In the genomic region with DNA sequence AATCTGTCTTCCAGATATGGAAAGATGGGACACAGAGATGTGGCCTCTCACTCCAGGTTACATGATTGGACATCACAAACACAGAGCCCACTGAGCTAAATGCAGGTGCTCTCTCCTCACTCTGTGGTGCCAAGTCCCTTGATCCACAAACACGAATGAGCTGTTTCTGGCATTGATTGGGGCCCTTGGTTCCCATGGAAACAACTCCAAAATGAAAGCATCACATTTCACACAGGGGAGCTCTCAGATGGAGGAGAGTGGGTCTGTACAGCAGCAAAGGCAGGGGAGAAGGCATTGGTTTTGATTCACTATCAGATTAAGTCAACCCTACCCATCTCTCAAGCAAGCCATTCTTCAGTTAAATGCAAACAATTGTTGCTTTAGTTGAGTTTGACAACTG, we compare ENCODE assay signal across 29 mouse cellular contexts. TPM values are rescaled to one million over a fixed set of nuclear protein-coding genes. Genes with fewer than 3 reads are reported as not detected.
DNase-seq lines count a peak whose midpoint lies in the region; ATAC-seq and TF ChIP-seq lines count a peak whose summit lies in the region.
"Had no signal": no experiment of that assay in that cellular context is flagged by ENCODE, and none has a peak within 500 bp of the region (broad histone marks: within the 10 kb centered on the region; RNA-seq: fewer than 3 reads in every experiment).

No protein-coding gene starts in this region.

- no peak overlapping the region for H3K4me3 ChIP-seq in hindbrain, postnatal 0 days (ENCODE audit: low read length)
- H3K4me3 ChIP-seq in hindbrain, embryonic 11.5 days (ENCODE audit: low read depth, low read length): no peak overlapping the region
- no peak overlapping the region for H3K4me3 ChIP-seq in midbrain, postnatal 0 days (ENCODE audit: low read depth, low read length)
- H3K4me3 ChIP-seq: left cerebral cortex, adult 2 months had no signal

- TF ChIP-seq CTCF in hindbrain, postnatal 0 days (IDR thresholded peaks at IDR 0.05; ENCODE audit: low read depth): no peak
- no peak for TF ChIP-seq CTCF in midbrain, postnatal 0 days (IDR thresholded peaks at IDR 0.05)

- no peaks in the 10 kb centered on the region for H3K27me3 ChIP-seq in hindbrain, postnatal 0 days (ENCODE audit: insufficient read depth, low read length)
- H3K27me3 ChIP-seq in hindbrain, embryonic 11.5 days (ENCODE audit: control insufficient read depth, insufficient read depth, low read length): no peaks in the 10 kb centered on the region
- H3K27me3 ChIP-seq in midbrain, postnatal 0 days (ENCODE audit: insufficient read depth, low read length): no peaks in the 10 kb centered on the region

- ATAC-seq in hindbrain, postnatal 0 days: peak; percentile 43; the same call in 1 of the 2 replicates
- ATAC-seq in hindbrain, embryonic 11.5 days (ENCODE audit: low FRiP score): no peak
- 0 out of 2 replicates have a peak, but pooled peaks have one; percentile 38 for ATAC-seq in midbrain, postnatal 0 days (ENCODE audit: low FRiP score)
- ATAC-seq: activated CD4-positive, CD25-positive, alpha-beta regulatory T cell, adult 4 months had no signal

- H3K9me3 ChIP-seq in hindbrain, postnatal 0 days (ENCODE audit: low read length): no peaks in the 10 kb centered on the region
- H3K9me3 ChIP-seq in hindbrain, embryonic 11.5 days (ENCODE audit: control insufficient read depth, low read length): no peaks in the 10 kb centered on the region
- no peaks in the 10 kb centered on the region for H3K9me3 ChIP-seq in midbrain, postnatal 0 days (ENCODE audit: low read length)

- 0% methylated on average over 1 of the region's 1 CpGs for WGBS in hindbrain, postnatal 0 days
- WGBS in hindbrain, embryonic 11.5 days: 10% methylated on average over 1 of the region's 1 CpGs
- WGBS in midbrain, postnatal 0 days: 0% methylated on average over 1 of the region's 1 CpGs

- H3K4me2 ChIP-seq in hindbrain, postnatal 0 days (ENCODE audit: low read depth, low read length): no peak overlapping the region
- H3K4me2 ChIP-seq in hindbrain, embryonic 11.5 days (replicated peaks; ENCODE audit: low read depth, low read length): no peak overlapping the region
- H3K4me2 ChIP-seq in midbrain, postnatal 0 days (ENCODE audit: low read depth, low read length, poor library complexity, severe bottlenecking): no peak overlapping the region
- H3K4me2 ChIP-seq: heart, embryonic 11.5 days had no signal

- DNase-seq in embryo, embryonic 10.5 days (ENCODE audit: low spot score): peak; percentile 40
- no peak for DNase-seq in embryo, embryonic 9.5 days (ENCODE audit: extremely low spot score)
- DNase-seq in hindbrain, postnatal 0 days (ENCODE audit: low spot score): peak; percentile 56
- DNase-seq in hindbrain, embryonic 11.5 days (ENCODE audit: low spot score): no peak
- DNase-seq in right cerebral cortex, postnatal 10 days (ENCODE audit: low spot score in 2 of 2): peak; percentile 29 to 32
- DNase-seq in right cerebral cortex, postnatal 4 days: no peak
- DNase-seq in midbrain, postnatal 0 days (ENCODE audit: low spot score): peak; percentile 39
- no peak for DNase-seq in spleen, adult 18-20 months
- DNase-seq: adrenal gland, adult 8-10 months; cerebellum, adult 9-11 months; kidney, adult 18-20 months; kidney, postnatal 4 days; left cerebral cortex, postnatal 4 days; thymus, adult 18-20 months; thymus, postnatal 36 days had no signal

- H3K9ac ChIP-seq in hindbrain, postnatal 0 days (replicated peaks; ENCODE audit: low read length): no peak overlapping the region
- no peak overlapping the region for H3K9ac ChIP-seq in hindbrain, embryonic 11.5 days (ENCODE audit: low read depth, low read length)
- H3K9ac ChIP-seq in midbrain, postnatal 0 days (replicated peaks; ENCODE audit: low read length, poor library complexity, severe bottlenecking): no peak overlapping the region

- H3K36me3 ChIP-seq in hindbrain, postnatal 0 days (ENCODE audit: insufficient read depth, low read length): no peaks in the 10 kb centered on the region
- no peaks in the 10 kb centered on the region for H3K36me3 ChIP-seq in hindbrain, embryonic 11.5 days (ENCODE audit: control insufficient read depth, insufficient read depth, low read length)
- no peaks in the 10 kb centered on the region for H3K36me3 ChIP-seq in midbrain, postnatal 0 days (ENCODE audit: insufficient read depth, low read length)

- no peak overlapping the region for H3K27ac ChIP-seq in hindbrain, postnatal 0 days
- H3K27ac ChIP-seq in hindbrain, embryonic 11.5 days (ENCODE audit: low read depth, low read length): no peak overlapping the region
- H3K27ac ChIP-seq in midbrain, postnatal 0 days (ENCODE audit: low read depth, low read length): no peak overlapping the region
- H3K27ac ChIP-seq: left cerebral cortex, adult 2 months; macrophage had no signal

- H3K4me1 ChIP-seq in hindbrain, postnatal 0 days (ENCODE audit: insufficient read depth, low read length): 0 out of 2 replicates have a peak, but pooled peaks cover 3% of the 10 kb centered on the region
- no peaks in the 10 kb centered on the region for H3K4me1 ChIP-seq in hindbrain, embryonic 11.5 days (replicated peaks; ENCODE audit: control insufficient read depth, insufficient read depth, low read length)
- H3K4me1 ChIP-seq in midbrain, postnatal 0 days (ENCODE audit: insufficient read depth, low read length): peaks cover 6% of the 10 kb centered on the region; the same call in 1 of the 2 replicates

RNA-seq across cellular contexts. Expression of a gene that starts 51.3 kb away (rescaled TPM):
- total RNA-seq in hindbrain, postnatal 0 days (2014; rRNA removed): 24.9 and 28.7 TPM in 2 replicates
- 31.7 and 35.5 TPM in 2 replicates for polyA plus RNA-seq in hindbrain, postnatal 0 days (2015; fragmentation: Nextera tagmentation; extraction: Ambion mirVana)
- 44.6 and 46.3 TPM in 2 replicates for polyA plus RNA-seq in hindbrain, embryonic 11.5 days (2014; fragmentation: Nextera tagmentation; extraction: Ambion mirVana)
- total RNA-seq in midbrain, postnatal 0 days (2014; rRNA removed): 22.5 and 30.7 TPM in 2 replicates
- polyA plus RNA-seq in midbrain, postnatal 0 days (2015; fragmentation: Nextera tagmentation; extraction: Ambion mirVana): 24.2 and 29.3 TPM in 2 replicates
- total RNA-seq: common myeloid progenitor, adult 5-6 weeks; gastrocnemius, adult 18-20 months; granulocyte monocyte progenitor cell, adult 5-6 weeks; hematopoietic stem cell, adult 5-6 weeks; liver, adult 2 months had no signal
- polyA plus RNA-seq: activated CD4-positive, CD25-positive, alpha-beta regulatory T cell, adult 4 months; heart, postnatal 0 days; kidney, embryonic 16.5 days; liver, adult 2 months; liver, embryonic 16.5 days; lung, embryonic 16.5 days; macrophage; stomach, embryonic 16.5 days had no signal

Comparison
In these comparisons a context has a peak if more than half of its experiments do, and no peak if none do; other contexts are left out.
1. DNase-seq: peak in embryo, embryonic 10.5 days (single experiment), hindbrain, postnatal 0 days (single experiment), right cerebral cortex, postnatal 10 days (2 of 2) and midbrain, postnatal 0 days (single experiment); none in embryo, embryonic 9.5 days (single experiment), hindbrain, embryonic 11.5 days (single experiment), right cerebral cortex, postnatal 4 days (single experiment) and spleen, adult 18-20 months (0 of 2).